Mouse (Mus musculus): ENCODE data around the gene Slc7a5.

The Slc7a5 gene

DNA sequence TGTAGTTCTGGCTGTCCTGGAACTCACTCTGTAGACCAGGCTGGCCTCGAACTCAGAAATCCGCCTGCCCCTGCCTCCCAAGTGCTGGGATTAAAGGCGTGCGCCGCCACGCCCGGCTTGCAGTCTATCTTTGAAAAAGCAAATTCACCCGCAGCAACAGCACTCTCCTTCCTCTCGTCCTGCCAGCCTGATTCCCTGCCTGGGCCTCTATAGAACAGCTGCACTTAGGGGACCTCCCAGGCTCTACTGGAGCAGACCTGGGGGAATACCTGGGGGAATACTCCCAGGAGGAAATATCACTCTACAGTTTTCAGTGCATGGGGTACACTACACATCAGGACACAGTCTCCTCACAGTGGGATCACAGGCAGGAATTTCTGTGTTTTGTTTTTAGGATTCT lies 58.2 kb downstream of the Slc7a5 start:
- DNase-seq = no peak

GRCm38 (mm10) chr8:121848495-121848894 lies 59.0 kb downstream of the Slc7a5 start:
- no peak for DNase-seq

DNA sequence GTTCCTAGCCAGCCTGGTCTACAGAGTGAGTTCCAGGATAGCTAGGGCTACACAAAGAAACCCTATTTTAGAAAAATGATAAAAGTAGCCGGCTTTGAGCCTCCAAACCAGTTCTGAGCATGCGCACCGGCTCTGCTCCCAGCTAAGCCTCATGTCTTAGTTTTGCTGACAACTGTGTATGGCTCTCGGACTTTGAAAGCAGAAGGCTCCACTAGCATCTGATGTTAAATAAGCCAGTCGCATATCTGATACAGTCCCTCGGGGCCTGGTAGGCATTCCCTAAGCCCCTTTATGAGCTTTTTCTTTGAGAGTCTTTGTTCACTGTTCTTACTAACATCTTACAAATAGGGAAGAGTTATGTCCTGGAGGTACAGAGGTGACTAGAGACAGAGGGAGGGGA lies 59.5 kb downstream of the Slc7a5 start:
- peak; percentile 5 for DNase-seq

- DNase-seq = no peak
Observed at GRCm38 (mm10) chr8:121847261-121847822, 60.2 kb downstream of the Slc7a5 start.

DNA sequence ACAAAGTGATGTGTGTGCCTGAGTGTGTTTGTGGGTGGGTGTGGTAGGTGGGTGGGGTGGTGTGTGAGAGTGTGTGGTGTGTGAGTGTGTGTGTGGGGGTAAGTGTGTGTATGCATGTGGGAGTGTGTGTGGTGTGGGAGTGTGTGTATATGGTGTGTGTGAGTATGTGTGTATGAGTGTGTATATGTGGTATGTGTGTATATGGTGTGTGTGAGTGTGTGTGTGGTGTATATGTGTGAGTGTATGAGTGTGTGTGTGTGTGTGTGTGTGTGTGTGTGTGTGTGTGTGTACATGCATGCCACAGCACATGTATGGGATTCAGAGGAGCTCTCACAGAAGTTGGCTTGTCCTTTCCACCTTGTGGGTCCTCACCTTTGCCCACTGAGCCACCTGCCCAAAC lies 60.7 kb downstream of the Slc7a5 start:
- DNase-seq = no peak

GRCm38 (mm10) chr8:121844765-121845164 lies 62.7 kb downstream of the Slc7a5 start:
- no peak for DNase-seq

DNA sequence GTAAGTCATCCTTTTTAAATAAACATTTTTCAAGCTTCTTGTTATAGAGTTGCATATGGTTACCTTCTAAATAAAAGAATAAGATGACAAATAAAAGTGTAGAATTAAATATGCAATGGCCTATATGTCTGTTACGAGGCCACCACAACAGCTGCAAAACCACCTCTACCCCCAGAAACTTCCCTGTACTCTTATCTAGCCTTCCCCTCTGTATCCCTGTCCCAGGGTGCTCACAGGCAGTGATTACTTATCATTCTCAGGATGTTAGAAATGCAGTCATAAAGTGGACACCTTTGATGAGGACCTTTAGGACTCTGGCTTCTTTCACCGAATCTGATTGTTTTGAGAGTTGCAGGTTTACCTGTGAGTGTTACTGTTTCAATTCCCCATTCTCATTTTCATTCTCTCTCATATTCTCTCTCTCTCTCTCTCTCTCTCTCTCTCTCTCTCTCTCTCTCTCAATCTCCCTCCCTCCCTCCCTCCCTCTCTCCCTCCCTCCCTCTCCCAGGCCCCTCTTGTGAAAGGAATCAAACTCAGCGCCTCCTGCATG lies 64.2 kb downstream of the Slc7a5 start:
- no peak for DNase-seq

DNA sequence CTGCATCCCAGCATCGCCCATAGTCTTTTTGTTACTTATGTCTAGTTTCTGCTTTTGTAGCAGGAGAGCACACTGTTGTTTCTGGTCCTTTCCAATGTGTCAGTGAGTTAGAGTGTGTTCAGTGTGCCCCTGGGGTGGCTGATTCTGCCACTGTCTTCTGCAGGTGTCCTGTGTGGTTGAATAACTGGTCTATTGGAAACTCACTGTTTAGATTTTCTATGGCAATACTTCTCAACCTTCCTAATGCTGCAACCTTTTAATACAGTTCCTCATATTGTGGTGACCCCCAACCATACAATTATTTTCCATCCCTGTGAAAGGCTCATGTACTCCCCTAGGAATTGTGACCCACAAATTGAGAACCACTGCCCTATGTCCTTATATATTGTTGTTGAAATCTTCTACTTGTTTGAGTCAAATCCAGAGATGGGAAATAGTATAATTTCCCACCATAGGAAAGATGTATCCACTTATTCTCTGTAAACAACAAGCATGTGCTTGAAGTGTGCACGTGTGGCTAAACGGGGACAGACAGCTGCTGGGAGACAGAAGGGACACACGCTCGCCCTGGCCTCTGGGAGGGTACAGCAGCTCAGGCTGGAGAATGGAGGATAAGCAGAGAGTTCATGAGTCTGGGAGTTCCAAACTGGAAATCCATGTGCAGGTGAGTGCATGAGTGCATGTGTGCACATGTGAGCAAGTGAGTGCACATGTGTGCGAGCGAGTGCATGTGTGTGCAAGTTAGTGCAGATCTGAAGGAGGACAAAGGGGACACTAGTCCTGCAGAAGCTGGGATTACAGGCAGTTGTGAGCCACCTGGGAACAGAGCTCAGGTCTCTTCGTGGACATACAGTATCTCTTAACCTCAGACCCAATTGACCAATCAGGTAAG lies 65.2 kb downstream of the Slc7a5 start:
- DNase-seq = peak; percentile 5

GRCm38 (mm10) chr8:121841242-121841641 lies 66.3 kb downstream of the Slc7a5 start:
- DNase-seq = peak; percentile 91

- peak; percentile 81 for DNase-seq
Observed at GRCm38 (mm10) chr8:121832503-121832902, 75.0 kb downstream of the Slc7a5 start.

- no peak for DNase-seq
Observed at GRCm38 (mm10) chr8:121832061-121832460, 75.4 kb downstream of the Slc7a5 start.

Data from cerebellum, adult 8-10 months (tissue).